Comparison of ENCODE assay signal across 10 mouse cellular contexts in genomic region chrX:88038984-88039383, GRCm38 (mm10).
"Had no signal": no experiment of that assay in that cellular context is flagged by ENCODE, and none has a peak within 500 bp of the region (broad histone marks: within the 10 kb centered on the region; RNA-seq: fewer than 3 reads in every experiment).

No protein-coding gene starts in this region.

- DNase-seq: kidney, adult 8-10 months; kidney, postnatal 25 days; lung, adult 18-20 months; lung, postnatal 36 days; midbrain, embryonic 14.5 days; spleen, adult 18-20 months; thymus, adult 2 months; thymus, postnatal 25 days had no signal

- ATAC-seq: inflammation-experienced regulatory T-cells, adult 6 months; intestine, postnatal 0 days had no signal
